Mouse (Mus musculus) mature B cell (primary cell): Measurements from ENCODE around the gene Gm973.

Experiments
- in situ Hi-C: fragments of 300-500 bp; cut with MboI; formaldehyde crosslinking; loops from 2 replicates; pipeline ENCODE4 v1.14.3; 2019

Gene Gm973

DNA sequence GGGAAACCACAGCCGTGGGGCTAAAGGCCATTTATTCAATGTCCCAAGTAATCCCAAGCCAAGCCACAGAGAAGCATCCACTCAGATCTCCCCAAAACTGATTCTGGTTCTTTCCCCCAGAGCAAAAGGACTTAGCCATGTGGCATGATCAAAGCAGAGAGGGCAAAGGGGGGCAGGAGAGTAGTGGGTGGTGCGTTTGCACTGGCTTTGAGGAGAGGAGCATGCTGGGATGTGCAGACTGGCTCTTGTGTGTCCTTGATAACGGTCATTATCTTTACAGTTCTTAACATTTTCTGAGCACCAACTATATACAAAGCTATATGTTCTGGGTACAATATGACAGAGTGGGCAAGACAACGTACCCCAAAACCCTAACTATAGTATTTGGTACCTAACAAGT lies 23.6 kb upstream of the Gm973 start:
- in situ Hi-C loops: no loop called here

DNA sequence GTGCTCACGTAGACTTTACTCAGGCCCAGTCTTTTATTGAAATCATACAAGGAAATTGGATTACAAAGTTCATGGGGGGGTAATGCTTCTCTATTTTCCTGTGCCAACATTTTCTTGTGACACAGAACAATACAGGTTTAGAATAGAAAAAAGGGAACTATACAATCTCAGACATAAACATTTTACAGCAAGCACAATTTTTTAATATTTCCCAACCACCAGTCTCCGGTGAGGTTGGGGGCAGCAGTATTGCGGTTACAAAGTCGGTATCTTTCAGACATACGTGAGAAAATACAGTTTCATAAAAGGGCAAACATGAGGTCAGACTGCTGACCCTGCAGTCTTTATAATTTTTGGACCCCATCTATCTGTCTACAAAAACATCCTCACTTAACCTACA lies 20.1 kb upstream of the Gm973 start:
- in situ Hi-C loops: no loop called here

DNA sequence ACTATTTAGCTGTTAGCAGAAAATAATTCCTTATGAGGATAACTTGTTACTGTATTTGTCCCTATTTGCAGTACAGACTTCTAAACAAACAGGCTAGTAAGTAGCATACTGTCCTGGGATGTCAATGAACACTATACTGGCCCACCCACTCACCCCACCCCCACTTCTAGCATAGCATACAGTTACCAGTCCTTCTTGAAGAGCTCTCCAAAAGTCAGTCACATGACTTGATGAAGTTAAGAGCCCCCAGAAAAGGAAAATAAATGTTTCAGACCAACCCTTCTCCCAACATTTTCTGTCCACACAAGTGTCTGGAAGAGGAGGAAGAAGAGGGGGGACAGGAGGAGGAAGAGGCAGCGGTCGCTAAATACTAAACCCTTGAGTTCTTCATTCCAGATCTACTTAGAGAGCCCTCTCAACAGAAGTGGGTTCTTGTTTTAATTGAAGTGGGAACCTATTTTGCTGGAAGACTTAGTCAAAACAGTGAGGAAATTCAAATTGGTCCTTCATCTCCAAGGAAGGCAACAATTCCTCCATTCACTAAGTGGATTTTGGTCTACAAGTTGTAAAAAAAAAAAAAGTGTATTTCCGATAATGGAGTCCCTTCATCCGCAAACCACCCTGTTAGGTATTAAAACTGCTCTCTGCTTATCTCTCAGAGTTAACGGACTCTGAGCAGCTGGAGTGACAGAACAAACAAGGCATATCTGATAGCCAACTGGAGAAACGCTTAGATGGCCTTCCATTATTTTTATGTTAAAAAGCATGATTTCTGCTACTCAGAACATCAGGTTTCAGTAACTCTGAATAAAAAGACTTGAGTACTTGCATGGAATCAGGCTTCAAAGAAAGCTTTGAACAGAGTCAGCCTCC lies 18.1 kb upstream of the Gm973 start:
- in situ Hi-C loops: no loop called here

DNA sequence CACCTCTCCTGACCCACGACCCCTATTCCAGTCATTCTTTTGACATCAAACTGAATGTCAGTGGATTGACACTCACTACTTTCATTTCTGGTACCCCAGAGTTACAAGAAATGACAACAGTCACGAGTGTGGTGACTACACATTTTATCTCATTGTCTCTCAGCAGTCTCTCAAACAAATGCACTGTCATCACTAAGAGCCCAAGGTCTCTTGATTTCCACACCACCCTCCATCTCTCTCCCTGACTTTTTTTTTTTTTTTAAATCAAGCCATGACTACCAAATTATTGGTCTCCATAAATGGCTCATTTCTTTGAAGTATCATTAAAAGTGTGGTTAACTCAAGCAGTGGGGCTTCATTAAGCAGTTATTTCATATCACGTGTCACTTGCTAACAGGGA lies 16.7 kb upstream of the Gm973 start:
- in situ Hi-C loops: no loop called here

DNA sequence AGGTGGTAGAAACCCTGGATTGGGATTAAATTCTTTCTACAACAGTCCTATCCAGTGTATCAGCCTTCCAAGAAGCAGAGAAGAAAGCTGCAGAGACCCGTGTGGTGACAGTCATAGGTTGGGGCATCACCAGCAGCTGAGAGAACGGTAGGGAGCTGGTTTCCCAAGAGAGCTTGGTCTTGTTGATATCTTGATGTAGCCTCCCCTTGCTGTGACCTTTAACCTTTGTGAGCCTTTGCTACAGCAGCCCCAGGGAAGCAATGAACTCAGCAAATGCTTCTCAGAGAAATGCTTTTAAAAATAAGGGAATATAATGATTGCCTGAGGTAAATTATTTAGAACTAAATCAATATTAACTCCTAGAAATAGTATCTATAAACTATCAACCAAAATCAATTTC lies 13.7 kb upstream of the Gm973 start:
- in situ Hi-C loops: no loop called here

DNA sequence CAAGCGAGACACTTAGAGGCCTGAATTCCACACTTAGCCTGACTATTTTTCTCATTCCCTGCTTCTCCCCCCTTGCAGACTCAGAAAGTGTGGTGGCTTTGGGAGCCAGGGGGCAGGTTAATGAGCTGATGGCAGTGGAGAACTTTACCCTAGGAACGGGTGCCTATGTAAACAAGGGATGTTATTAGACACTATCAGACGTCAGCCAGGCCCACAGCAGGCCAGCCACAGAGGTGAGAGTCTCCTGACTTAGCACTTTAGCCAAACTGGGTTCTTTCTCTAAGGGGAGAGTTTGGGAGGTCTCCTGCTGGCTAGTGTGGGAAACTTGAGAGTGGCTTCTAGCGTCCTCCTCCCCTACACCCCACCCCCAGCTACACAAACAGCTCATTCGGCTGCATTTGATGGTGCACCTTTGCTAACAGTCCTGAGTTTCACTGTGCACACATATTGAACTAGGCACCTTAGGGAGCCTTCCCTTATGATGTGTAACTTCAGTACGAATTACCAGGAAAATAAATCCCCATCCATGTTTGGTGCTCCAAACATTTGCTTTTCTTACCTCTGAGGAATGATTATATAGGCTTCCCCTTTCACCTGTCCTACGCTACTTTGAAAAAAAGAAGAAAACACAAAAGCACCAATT lies 12.3 kb upstream of the Gm973 start:
- in situ Hi-C loops: no loop called here

DNA sequence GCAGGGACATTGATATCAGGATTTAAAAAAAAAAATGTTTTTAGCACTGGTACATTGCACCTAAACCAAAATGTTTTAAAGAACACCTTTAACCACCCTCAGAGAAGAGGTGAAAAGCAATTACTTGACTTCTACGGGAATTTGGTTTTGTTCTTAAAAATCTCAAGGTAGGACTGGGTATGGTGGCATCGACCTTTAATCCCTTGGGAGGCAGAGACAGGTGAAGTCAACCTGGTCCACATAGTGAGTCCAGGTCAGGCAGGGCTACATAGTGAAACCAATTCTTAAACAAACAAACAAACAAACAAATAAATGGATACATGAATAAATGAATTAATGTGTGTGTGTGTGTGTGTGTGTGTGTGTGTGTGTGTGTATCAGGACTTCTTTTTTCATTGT lies 11.8 kb upstream of the Gm973 start:
- in situ Hi-C loops: no loop called here

DNA sequence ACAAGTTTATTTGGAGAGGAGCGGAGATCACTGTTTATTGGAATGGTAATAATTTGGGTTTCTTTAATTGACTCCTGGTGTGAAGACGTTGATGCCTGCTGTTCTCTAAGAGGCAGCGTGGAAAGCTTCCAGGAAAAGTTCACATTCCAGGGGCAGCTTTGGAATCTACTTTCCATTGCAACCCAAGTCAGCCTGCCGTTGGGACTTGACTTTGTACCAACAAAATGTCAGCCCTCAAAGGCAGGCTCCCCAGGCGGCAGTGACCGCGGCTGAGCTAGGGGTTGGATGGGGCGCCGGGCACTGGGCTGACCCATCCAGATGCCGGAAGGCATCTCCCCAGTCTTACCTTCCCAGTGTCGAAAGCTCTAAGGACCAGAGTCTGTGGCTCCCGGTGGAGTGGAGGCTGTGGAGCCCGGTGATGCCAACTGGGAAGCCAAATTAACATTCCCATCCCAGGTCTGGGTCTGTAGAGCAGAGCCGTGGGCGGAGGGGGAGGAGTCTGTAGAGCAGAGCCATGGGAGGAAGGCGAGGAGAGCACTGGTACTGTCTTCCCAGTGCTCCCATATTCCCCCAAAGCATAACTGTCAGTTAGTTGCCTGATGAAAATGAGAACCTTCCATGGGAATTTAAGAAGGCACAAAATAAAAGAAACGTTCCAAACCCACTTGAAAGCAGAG lies 7.5 kb upstream of the Gm973 start:
- in situ Hi-C loops: no loop called here

DNA sequence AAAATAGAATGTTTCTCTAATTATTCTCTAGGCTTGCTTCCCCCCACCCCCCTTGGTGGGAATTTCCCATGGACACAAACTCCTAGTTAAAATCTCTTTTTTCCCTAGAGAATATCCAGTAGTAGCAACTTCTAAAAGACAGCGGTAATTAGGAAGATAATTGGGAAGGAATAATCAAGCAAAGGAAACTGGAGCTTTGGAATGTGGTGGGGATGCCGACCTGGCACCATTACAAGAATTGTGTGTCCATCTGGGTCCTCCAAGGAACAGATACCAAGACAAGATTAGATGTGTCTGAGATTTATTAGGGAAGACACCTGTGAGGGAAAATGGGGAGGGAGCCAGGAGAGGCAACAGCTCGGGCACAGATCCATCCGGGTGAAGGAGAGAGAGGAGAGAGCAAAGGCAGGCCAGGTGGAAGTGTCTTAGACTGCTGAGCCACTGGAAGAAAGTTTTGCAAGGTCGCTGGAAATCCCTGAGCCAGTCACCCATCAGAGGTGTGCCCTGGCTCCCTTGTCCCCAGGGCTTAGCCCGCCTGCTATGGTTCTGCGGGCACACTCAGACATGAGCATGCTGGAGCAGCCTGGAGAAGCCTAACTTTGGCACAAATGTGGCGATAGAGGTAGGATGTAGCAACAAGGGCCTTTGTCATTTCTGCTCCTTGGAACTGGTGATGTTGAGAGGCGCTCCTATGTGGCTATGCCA lies 4.3 kb upstream of the Gm973 start:
- in situ Hi-C loops: no loop called here

DNA sequence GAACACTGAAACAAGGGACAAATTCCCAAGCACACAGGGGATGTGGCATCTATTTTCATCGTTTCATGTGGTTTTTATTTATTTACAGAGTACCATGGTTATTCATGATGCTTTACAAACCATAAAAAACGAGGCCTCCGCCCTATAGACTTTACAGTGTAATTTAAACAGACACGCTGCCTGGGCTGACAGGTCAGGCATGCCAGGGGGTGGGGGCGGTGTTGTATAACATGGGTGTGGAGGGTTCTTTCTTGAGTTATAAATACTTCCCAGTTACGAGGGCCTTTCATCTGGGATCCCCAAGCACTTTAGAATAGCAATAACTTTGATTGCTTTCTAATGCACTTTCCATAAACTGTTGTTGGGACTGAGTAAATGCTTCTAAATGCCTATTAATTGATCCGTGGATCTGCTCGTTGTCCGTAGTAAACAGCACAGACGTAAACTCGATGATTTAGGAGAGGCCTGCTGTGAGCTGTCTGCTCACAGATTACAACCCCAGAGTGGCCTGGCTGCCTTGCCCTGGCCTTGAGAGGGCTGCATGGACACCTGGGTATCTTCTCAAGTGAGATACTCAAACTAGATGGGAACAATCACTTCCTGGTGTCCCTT lies 4.3 kb downstream of the Gm973 start:
- in situ Hi-C loops: no loop called here

DNA sequence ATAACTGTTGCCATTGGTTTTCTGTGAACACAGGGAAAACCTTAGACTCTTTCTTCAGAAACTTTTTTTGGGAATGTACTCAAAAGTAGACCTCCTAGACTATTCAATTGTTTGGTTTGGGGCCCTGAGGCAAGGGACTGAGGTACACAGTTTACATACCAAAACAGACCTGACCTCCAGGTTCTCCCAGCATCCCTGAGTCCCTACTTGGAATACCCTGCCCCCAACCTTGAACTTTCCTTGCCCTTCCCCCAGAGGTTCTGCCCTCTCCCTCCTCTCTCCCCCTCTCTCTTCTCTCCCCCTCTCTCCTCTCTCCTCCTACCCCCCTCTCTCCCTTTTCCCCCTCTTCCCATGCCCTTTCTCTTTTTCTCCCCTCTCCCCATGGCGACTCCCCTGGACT lies 6.4 kb downstream of the Gm973 start:
- in situ Hi-C loops: no loop called here

DNA sequence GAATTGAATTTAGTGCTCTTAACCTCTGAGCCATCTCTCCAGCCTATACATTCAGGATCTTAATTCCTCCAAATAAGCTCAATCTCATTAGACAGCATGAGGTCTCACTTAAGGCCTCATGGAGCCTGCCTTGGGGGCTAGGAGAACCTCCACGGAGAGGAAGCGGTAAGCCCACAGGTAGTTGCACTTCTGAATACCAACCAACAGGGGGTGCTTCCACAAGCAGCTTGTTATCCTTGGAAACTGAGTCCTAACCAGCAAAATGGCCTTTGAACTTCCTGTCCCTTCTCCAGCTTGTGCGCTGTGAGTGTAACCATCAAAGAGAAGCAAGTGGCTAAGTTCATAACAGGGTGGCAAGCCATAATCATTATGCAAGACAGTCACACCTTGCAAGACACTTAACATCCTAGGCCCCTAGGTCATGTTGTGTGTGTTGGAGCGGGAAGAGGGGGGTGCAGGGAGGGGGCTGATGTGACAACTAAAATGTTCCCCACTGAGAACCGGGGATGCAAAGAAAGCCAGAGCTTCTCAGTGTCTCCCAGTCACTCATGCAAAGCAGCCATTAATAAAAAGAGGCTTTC lies 7.4 kb downstream of the Gm973 start:
- in situ Hi-C loops: no loop called here

DNA sequence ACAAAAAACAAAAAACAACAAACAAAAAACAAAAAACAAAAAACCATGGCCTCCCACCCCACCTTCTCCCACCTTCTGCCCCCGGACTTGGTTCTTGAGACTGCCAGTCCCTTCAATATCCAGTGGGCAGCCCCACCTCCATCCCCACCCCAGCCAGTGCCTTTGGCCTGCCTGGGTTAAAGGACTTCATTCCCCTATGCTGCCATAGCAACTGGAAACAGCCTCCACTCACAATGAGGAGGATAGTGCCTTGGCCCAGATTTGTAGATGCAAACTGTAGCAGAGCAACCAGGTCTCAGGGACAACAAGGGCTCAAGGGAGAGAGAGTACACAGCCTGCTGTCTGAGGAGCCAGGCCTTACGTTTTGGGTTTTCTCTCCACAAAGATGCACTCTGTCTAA lies 8.0 kb downstream of the Gm973 start:
- in situ Hi-C loops: no loop called here

DNA sequence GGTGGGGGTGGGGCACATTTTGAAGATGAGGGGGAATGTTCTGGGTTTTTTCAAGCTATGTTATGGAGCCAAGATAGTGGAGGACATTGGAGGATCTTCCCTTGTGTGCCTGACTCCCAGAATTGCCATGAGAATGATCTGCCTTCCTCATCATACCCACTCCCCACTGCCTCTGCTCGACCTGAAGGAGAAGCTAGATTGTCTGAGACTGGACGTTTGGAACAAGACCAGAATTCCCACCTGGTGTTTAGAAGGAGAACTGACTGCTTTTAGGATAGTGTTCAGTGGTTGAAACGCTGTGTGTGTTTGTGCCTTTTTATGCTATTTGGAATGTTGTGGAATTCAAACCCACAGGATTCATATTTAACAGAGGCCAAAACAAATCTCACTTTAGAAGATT lies 8.7 kb downstream of the Gm973 start:
- in situ Hi-C loops: no loop called here

DNA sequence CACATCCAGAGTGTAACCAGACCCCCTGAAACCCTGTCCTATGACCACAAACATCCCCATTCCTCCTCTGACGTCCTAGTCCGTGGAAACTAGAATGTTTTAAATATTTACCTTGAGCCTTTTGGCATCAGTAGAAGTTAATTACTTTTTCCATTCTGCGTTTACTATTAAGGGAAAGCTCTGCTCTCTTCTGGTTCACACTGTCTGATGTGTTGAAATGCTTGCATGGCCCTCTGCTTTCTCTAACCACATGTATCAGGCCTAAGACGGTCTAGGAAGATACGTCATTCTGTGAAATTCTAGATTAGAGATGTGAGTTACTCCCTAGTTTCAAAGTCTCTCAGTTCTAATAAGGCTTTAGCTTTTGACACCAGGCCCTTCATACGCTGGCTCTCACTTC lies 11.2 kb downstream of the Gm973 start:
- in situ Hi-C loops: no loop called here

DNA sequence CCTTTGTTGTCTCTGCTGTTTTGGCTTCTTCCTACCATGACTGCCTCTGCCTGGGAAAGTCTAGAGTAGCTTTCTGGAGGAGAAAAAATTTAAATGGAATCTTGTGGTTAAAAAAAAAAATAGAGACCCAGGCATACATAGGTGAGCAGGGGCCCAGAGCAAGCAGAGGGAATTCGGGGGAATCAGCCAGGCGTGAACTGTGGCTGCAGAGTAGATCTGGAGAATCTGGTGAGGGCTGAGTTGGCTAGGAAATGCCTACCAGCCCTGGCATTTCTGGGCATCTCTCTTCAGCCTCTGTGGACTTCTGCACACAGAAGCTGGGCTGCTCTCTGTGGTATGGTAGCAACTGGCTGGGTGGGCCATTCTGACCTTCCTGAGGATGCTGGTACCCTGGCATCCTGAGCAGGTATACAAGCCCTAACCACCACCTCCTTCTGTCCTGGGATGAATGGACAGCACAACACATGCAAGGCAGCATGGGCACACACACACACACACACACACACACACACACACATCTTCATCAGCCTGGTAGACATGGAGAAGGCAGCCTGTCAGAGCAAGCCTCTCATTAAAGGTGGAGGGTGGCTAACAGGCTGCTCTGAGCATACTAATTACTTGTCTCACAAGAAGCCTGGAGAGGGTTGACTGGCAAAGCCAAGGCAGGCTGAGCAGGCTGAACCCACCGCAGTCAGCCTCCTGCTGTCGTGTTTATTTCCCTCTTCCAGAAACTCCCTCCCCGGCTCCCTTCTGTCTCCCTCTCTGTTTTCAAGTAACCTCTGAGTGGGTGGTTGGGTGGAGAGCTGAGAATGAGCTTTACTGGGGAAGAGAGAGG lies 19.1 kb downstream of the Gm973 start:
- in situ Hi-C loops: no loop called here

DNA sequence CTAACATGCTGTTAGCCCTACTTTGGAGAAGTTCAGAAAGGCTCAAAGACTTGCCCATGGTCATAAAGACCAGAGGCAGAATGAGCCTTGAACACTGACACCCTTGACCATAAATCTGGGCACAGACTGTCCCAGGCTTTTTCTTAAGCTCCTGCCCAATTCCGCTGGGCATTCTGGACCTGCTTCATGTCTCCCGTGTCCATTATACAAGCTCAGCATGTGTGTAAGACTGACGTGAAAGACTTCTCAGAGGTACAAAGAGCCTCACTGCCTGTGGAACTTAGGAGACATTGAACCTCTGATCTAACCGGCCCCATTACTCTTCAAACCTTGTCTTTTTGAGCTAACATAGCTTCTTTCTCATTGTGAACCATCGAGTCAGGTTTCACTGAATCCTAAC lies 22.3 kb downstream of the Gm973 start:
- in situ Hi-C loops: no loop called here

DNA sequence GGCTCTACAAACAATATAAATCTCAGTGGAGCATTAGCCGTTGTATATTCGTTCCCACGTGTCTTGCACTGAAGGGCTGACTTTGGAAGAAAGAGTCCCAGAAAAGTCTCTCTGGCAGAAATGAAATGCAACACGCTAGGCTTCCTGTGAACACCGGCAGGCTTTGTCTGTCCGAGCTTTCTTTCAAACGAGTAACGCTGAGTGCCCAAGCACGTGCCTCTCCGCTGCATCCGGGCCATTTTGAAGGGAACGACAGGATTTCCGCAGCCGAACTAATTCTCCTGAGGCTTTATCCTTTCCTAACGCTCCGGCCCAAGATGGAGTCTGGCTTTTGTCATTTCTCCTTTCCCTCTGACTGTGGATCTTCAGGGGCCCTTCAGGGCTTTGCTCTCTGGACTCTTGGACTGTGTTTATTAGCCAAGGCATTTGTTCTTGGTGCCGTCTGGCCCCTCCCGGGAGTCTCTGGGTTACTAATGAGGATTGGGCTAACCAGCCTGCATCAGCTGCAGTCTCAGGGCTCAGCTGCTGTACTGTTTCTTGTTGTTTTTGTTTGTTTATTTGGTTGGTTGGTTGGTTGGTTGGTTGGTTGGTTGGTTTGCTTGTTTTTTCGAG lies 24.6 kb downstream of the Gm973 start:
- in situ Hi-C loops: no loop called here

DNA sequence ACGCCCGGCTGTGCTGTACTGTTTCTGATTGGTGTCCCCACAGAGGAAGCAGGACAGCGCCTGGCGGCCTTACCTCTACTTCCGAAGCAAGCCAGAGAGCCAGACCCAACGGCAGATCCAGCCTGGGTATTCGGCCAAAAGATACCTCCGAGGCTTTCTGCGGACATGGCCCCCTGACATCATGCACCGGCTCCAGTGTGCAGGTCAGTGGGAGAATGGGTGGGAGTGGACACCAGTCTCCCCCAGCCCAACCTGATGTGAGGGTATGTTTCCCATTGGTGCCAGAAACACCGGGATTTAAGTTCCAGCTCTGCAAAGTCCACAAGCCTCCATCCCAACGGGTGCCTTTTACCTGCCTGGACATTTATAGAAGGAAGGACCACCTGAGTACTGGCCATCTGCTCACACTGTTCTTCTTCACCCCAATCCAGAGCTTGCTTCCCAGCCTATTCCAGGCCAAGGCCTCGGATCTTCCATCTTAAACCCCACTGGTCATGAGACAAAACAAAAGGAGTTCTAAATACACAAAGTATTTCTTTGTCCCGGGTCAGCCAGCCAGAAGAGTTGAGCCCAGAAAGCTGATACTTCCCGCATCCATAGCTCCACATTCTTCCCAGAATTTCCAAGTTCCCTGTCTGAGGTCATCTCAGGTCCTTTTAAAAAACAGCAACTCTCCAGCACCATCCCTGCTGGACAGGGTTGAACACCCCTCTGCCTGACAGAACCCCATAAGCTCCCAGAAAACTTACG lies 25.4 kb downstream of the Gm973 start:
- in situ Hi-C loops: no loop called here

DNA sequence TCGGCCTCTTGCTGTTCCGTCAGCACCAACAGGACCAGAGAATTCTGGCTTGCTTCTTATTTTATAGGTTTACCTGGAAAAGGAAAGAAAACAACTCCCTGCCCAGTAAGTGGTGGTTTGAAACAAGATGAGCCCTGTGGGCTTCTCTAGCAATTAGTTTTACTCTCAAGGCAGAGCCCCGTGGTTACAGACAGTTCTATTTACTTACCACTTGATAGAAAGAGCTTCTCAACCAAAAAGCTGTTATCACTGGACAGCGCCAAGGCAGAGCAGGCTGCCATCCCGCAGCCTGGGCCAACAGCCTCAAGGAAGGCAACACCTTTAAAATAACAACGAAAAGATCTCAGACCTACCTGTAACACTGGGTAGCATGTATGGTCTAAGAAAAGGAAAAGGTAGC lies 26.2 kb downstream of the Gm973 start:
- in situ Hi-C loops: no loop called here
